Mouse (Mus musculus) neural tube, embryonic 12.5 days (tissue): Measurements from ENCODE around the gene Camk2g. TPM values are rescaled to one million over a fixed set of nuclear protein-coding genes. Genes with fewer than 3 reads are reported as not detected.
A peak's percentile ranks its signal among the peaks of the same experiment; 100 is the strongest.

Experiments used
- ATAC-seq: fragments of 200-750 bp; cut with Nextera tagmentation; 2 replicates; pipeline ENCODE4 v1.8.0; 2017; ENCODE audit warnings: low read depth, mild to moderate bottlenecking, moderate TSS enrichment, moderate library complexity; ENCODE audit not compliant: low FRiP score
- H3K27ac ChIP-seq: fragments of 300-500 bp; sonication (generic); 2 replicates; pipeline ENCODE4 v1.5.1; 2016
- H3K27me3 ChIP-seq: fragments of 300-500 bp; sonication (generic); replicated peaks from 2 replicates; pipeline ENCODE4 v1.6.1; 2016; ENCODE audit warnings: mild to moderate bottlenecking
- H3K36me3 ChIP-seq: fragments of 300-500 bp; sonication (generic); 2 replicates; pipeline ENCODE4 v1.6.1; 2016; ENCODE audit warnings: mild to moderate bottlenecking
- H3K4me1 ChIP-seq: fragments of 300-500 bp; sonication (generic); 2 replicates; pipeline ENCODE4 v1.6.1; 2016
- H3K4me2 ChIP-seq: fragments of 300-500 bp; sonication (generic); replicated peaks from 2 replicates; pipeline ENCODE4 v1.6.1; 2016; ENCODE audit warnings: mild to moderate bottlenecking
- H3K4me3 ChIP-seq: fragments of 300-500 bp; sonication (generic); 2 replicates; pipeline ENCODE4 v1.5.1; 2016
- H3K9ac ChIP-seq: fragments of 300-500 bp; sonication (generic); 2 replicates; pipeline ENCODE4 v1.6.1; 2016; ENCODE audit warnings: mild to moderate bottlenecking
- H3K9me3 ChIP-seq: fragments of 300-500 bp; sonication (generic); 2 replicates; pipeline ENCODE4 v1.6.1; 2016; ENCODE audit warnings: mild to moderate bottlenecking
- WGBS: fragments of 180-500 bp; shearing (Covaris S2); methylation state at CpG from one replicate; pipeline ENCODE4 v1.1.7; 2016; 5-methylcytosine and 5-hydroxymethylcytosine counted together
- microRNA-seq: library from miRNA; unstranded; fragments of <30 nt; microRNA quantifications from one replicate; pipeline ENCODE4, GENCODE M21; 2017
- polyA plus RNA-seq: library from polyadenylated mRNA; unstranded; fragments of >200 nt; fragmentation: Nextera tagmentation; extraction: Ambion mirVana; gene quantifications from 2 replicates; pipeline ENCODE4 v1.2.1, GENCODE M21; 2016

The Camk2g gene
- polyA plus RNA-seq, 1 experiment from 2014 or later: 105 TPM

DNA sequence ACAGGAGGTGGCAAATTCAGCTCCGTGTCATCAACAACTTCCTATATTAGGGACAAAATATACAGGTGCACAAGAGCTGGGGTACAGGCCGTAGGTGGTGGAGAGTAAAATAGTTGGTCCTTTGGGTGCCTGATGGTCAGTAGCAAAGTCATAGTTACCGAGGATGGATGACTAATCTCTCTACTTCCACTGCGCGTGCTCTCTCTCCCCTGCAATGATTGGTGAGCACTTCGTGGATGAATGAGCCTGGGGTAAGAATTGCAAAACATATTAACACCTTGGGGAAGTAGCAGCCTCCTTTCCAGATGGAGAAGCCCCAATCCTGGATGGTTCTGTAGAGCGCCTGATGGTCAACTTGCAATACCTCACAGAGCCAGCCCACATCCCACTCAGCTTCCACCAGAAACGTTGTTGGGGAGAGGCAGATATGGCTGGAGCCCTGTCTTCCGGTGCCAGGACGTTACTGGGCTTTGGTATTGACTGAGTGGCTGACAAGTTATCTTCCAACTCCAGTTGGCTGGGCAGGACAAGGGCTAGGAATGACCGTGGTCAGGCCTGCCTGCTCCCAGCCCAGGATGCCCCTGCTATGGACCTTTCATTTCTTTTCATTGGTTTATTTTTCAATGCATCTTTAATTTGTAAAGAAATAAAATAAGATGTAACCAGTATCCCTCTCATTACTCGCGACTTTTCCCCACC lies 99.6 kb downstream of the Camk2g start:
- ATAC-seq: peak; percentile 5
- Histone ChIP-seq H3K36me3 (peaks cover 51% of the 10 kb centered on the region), H3K9me3 (no peaks in the 10 kb centered on the region), H3K27ac (0 out of 2 replicates have a peak overlapping the region, but pooled peaks have one; percentile 91), H3K4me2 (peak overlapping the region; percentile 82), H3K4me3 (peak overlapping the region; percentile 73), H3K27me3 (no peaks in the 10 kb centered on the region), H3K9ac (peak overlapping the region; percentile 79), H3K4me1 (peaks cover 36% of the 10 kb centered on the region)
- 50% methylated on average over 13 of the region's 13 CpGs for WGBS

- H3K4me1 ChIP-seq: peaks cover 35% of the 10 kb centered on the region
- H3K9ac ChIP-seq: no peak overlapping the region
- H3K27ac ChIP-seq: no peak overlapping the region
- H3K4me2 ChIP-seq: no peak overlapping the region
- WGBS: 95% methylated on average over 10 of the region's 10 CpGs
- no peak for ATAC-seq
- peaks cover 58% of the 10 kb centered on the region for H3K36me3 ChIP-seq
- no peaks in the 10 kb centered on the region for H3K27me3 ChIP-seq
- H3K9me3 ChIP-seq: no peaks in the 10 kb centered on the region
- H3K4me3 ChIP-seq: no peak overlapping the region
Observed at GRCm38 (mm10) chr14:20693589-20694101, 100.2 kb downstream of the Camk2g start.

DNA sequence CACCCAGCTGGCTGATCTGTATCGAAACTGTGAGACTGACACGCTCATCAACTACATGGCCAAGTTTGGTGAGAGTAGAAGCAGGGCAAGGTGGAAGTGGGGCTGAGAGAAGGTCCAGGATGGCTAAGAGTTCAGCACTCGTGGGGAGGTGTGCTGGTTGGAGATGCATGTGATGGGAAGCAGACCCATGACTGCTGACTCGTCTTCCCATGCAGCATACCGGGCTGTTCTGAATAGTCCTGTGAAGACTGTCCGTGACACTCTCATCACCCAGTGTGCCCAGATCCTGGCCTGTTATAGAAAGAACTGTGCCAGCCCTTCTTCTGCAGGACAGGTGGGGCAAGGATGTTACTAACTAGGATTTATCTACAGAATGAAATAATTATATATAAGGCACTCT lies 102.1 kb downstream of the Camk2g start:
- peaks cover 74% of the 10 kb centered on the region for H3K36me3 ChIP-seq
- no peak for ATAC-seq
- H3K27me3 ChIP-seq: no peaks in the 10 kb centered on the region
- H3K4me1 ChIP-seq: peaks cover 17% of the 10 kb centered on the region
- no peak overlapping the region for H3K4me3 ChIP-seq
- no peak overlapping the region for H3K27ac ChIP-seq
- WGBS: 93% methylated on average over 6 of the region's 6 CpGs
- H3K9me3 ChIP-seq: no peaks in the 10 kb centered on the region
- H3K4me2 ChIP-seq: no peak overlapping the region
- no peak overlapping the region for H3K9ac ChIP-seq

DNA sequence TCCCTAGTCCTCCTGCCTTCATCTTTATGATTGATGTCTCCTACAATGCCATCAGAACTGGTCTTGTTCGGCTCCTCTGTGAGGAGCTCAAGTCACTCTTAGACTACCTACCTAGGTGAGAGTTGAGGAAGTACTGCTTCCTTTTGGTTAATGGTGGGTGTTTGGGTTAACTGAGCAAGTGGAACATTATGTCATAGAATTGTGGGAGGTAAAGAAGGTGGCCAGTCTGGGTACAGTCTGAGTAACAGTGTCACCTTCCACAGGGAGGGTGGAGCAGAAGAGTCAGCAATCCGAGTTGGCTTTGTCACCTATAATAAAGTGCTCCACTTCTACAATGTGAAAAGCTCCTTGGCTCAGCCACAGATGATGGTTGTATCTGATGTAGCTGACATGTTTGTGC lies 104.9 kb downstream of the Camk2g start:
- ATAC-seq: no peak
- peaks cover 98% of the 10 kb centered on the region for H3K36me3 ChIP-seq
- no peak overlapping the region for H3K27ac ChIP-seq
- no peak overlapping the region for H3K9ac ChIP-seq
- H3K9me3 ChIP-seq: no peaks in the 10 kb centered on the region
- H3K4me3 ChIP-seq: no peak overlapping the region
- H3K4me2 ChIP-seq: no peak overlapping the region
- H3K4me1 ChIP-seq: no peaks in the 10 kb centered on the region
- 89% methylated on average over 2 of the region's 2 CpGs for WGBS
- H3K27me3 ChIP-seq: no peaks in the 10 kb centered on the region

- Histone ChIP-seq H3K36me3 (peaks cover 98% of the 10 kb centered on the region), H3K4me3 (no peak overlapping the region), H3K9me3 (no peaks in the 10 kb centered on the region), H3K27me3 (no peaks in the 10 kb centered on the region), H3K27ac (no peak overlapping the region), H3K4me2 (no peak overlapping the region), H3K9ac (no peak overlapping the region), H3K4me1 (no peaks in the 10 kb centered on the region)
- 94% methylated on average over 3 of the region's 3 CpGs for WGBS
- no peak for ATAC-seq
Observed at GRCm38 (mm10) chr14:20686576-20686975, 107.3 kb downstream of the Camk2g start.

Small RNAs within 50 kb of the gene (microRNA-seq; reads per million reads assigned to microRNA genes)
- gene Mir6946: not detected

Other genes starting within 250 kb of the Camk2g start
- 65.7 and 66.5 TPM in 2 replicates for gene Ppp3cb, start 247.5 kb downstream of the Camk2g start, polyA plus RNA-seq
- gene Usp54, start 153.0 kb downstream of the Camk2g start, polyA plus RNA-seq: 11.9 and 12.9 TPM in 2 replicates
- gene Myoz1, start 137.5 kb downstream of the Camk2g start, polyA plus RNA-seq: 0.20 and 0.37 TPM in 2 replicates
- gene Synpo2l, start 125.7 kb downstream of the Camk2g start, polyA plus RNA-seq: 3.5 and 5.1 TPM in 2 replicates
- 90.8 and 99.7 TPM in 2 replicates for gene Sec24c, start 119.8 kb downstream of the Camk2g start, polyA plus RNA-seq
- 28.3 and 28.6 TPM in 2 replicates for gene Fut11, start 99.1 kb downstream of the Camk2g start, polyA plus RNA-seq
- gene Chchd1, start 91.1 kb downstream of the Camk2g start, polyA plus RNA-seq: 219 and 228 TPM in 2 replicates
- 53.3 and 57.7 TPM in 2 replicates for gene Zswim8, start 86.5 kb downstream of the Camk2g start, polyA plus RNA-seq
- gene Ndst2, start 59.5 kb downstream of the Camk2g start, polyA plus RNA-seq: 22.0 and 23.4 TPM in 2 replicates
- 0.18 and 0.55 TPM in 2 replicates for gene Plau, start 42.6 kb upstream of the Camk2g start, polyA plus RNA-seq
- 33.9 and 34.4 TPM in 2 replicates for gene Vcl, start 135.3 kb upstream of the Camk2g start, polyA plus RNA-seq